Mouse (Mus musculus): Measurements from ENCODE around the gene Pde4d. TPM values are rescaled to one million over a fixed set of nuclear protein-coding genes. Genes with fewer than 3 reads are reported as not detected.

Gene Pde4d
- polyA plus RNA-seq, 1 experiment, result 33.8 TPM

DNA sequence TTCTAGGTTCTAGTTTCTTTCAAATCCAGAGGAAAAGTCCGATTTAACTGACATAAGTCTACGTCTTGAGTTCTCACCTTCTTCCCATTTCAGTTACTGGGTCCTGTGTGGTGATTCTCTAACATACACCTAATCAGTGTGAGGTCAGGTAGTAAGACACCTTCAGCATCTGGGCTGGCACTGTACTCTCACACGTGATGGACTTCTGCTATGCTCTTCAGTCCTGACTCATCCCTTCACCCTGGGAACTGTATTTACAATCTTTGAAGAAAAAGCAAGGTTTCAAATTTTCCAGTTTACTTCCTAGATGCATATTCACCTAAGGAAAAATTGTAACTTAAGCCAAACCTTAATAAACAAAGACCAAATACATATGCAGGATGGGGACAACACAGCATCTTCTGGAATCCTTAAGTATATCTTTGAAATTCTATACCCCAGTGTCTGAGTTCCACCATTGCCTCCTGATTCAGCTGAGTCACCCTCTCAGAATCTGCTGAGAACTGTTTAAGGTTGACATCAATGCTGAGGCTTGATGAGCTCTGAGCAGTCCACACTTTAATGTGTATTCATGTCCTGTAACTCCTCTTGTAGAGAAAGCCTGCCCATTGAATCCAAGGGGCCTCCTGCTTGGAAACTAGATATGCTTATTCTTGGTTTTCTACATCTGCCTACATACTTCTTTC, 301.6 kb downstream of the Pde4d start:
- H3K27me3 ChIP-seq (ENCODE audit: control insufficient read depth, insufficient read depth, low read length), result no peaks in the 10 kb centered on the region
- H3K27ac ChIP-seq (ENCODE audit: insufficient read depth, low read length), result no peak overlapping the region
- TF ChIP-seq POLR2A (IDR thresholded peaks at IDR 0.05; ENCODE audit: borderline replicate concordance, insufficient read depth, low read length) (no peak), CTCF (IDR thresholded peaks at IDR 0.05; ENCODE audit: borderline replicate concordance, insufficient read depth, low read depth, low read length) (no peak)
- no peak overlapping the region for H3K4me3 ChIP-seq (replicated peaks; ENCODE audit: insufficient read depth, low read depth, low read length)
- no peak for DNase-seq
- H3K4me1 ChIP-seq (ENCODE audit: control insufficient read depth, insufficient read depth, low read length), result no peaks in the 10 kb centered on the region
- 85% methylated on average over 3 of the region's 3 CpGs for WGBS

GRCm38 (mm10) chr13:108757477-108757876, 307.7 kb downstream of the Pde4d start:
- no peak for DNase-seq

GRCm38 (mm10) chr13:108758331-108758730, 308.6 kb downstream of the Pde4d start:
- H3K4me1 ChIP-seq (ENCODE audit: control insufficient read depth, insufficient read depth, low read length), result no peaks in the 10 kb centered on the region
- no peaks in the 10 kb centered on the region for H3K27me3 ChIP-seq (ENCODE audit: control insufficient read depth, insufficient read depth, low read length)

More at GRCm38 (mm10) chr13:108757477-108757876, 307.7 kb downstream of the Pde4d start:
- 78% methylated on average over 7 of the region's 7 CpGs for WGBS
- Histone ChIP-seq H3K27me3 (ENCODE audit: control insufficient read depth, insufficient read depth, low read length) (no peaks in the 10 kb centered on the region), H3K27ac (ENCODE audit: insufficient read depth, low read length) (no peak overlapping the region), H3K4me1 (ENCODE audit: control insufficient read depth, insufficient read depth, low read length) (no peaks in the 10 kb centered on the region), H3K4me3 (replicated peaks; ENCODE audit: insufficient read depth, low read depth, low read length) (no peak overlapping the region)
- no peak for TF ChIP-seq CTCF (IDR thresholded peaks at IDR 0.05; ENCODE audit: borderline replicate concordance, insufficient read depth, low read depth, low read length)
- TF ChIP-seq POLR2A (IDR thresholded peaks at IDR 0.05; ENCODE audit: borderline replicate concordance, insufficient read depth, low read length), result no peak

GRCm38 (mm10) chr13:108759140-108759539, 309.4 kb downstream of the Pde4d start:
- DNase-seq, result no peak
- H3K27ac ChIP-seq (ENCODE audit: insufficient read depth, low read length), result no peak overlapping the region
- WGBS, result 86% methylated on average over 4 of the region's 4 CpGs
- TF ChIP-seq CTCF (IDR thresholded peaks at IDR 0.05; ENCODE audit: borderline replicate concordance, insufficient read depth, low read depth, low read length) (no peak), POLR2A (IDR thresholded peaks at IDR 0.05; ENCODE audit: borderline replicate concordance, insufficient read depth, low read length) (no peak)
- H3K4me3 ChIP-seq (replicated peaks; ENCODE audit: insufficient read depth, low read depth, low read length), result no peak overlapping the region
- no peaks in the 10 kb centered on the region for H3K4me1 ChIP-seq (ENCODE audit: control insufficient read depth, insufficient read depth, low read length)
- no peaks in the 10 kb centered on the region for H3K27me3 ChIP-seq (ENCODE audit: control insufficient read depth, insufficient read depth, low read length)

More at GRCm38 (mm10) chr13:108758331-108758730, 308.6 kb downstream of the Pde4d start:
- no peak for DNase-seq
- WGBS, result 83% methylated on average over 4 of the region's 4 CpGs
- no peak overlapping the region for H3K27ac ChIP-seq (ENCODE audit: insufficient read depth, low read length)
- no peak overlapping the region for H3K4me3 ChIP-seq (replicated peaks; ENCODE audit: insufficient read depth, low read depth, low read length)
- no peak for TF ChIP-seq CTCF (IDR thresholded peaks at IDR 0.05; ENCODE audit: borderline replicate concordance, insufficient read depth, low read depth, low read length)
- no peak for TF ChIP-seq POLR2A (IDR thresholded peaks at IDR 0.05; ENCODE audit: borderline replicate concordance, insufficient read depth, low read length)

DNA sequence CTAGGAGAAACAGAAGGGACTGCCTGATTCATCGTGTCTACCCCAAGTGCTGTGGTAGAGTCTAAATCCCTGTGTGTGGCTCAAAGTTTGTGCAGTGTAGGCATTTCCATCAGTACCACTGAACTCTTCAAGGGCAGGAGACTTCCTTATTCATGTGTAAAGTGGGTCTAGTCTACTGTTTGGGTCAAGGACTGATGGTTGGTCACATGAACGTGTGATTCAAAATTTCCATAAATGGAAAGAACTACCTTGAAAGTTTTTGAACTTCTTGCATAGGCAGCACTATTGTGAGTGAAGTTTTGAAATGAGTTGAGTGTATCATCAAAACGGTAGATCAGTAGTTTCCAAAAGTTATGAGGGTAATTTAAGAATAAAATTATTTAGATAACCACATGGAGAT, 313.5 kb downstream of the Pde4d start:
- Histone ChIP-seq H3K4me1 (ENCODE audit: control insufficient read depth, insufficient read depth, low read length) (no peaks in the 10 kb centered on the region), H3K4me3 (replicated peaks; ENCODE audit: insufficient read depth, low read depth, low read length) (no peak overlapping the region), H3K27me3 (ENCODE audit: control insufficient read depth, insufficient read depth, low read length) (no peaks in the 10 kb centered on the region), H3K27ac (ENCODE audit: insufficient read depth, low read length) (no peak overlapping the region)
- WGBS, result 88% methylated on average over 3 of the region's 3 CpGs
- TF ChIP-seq CTCF (IDR thresholded peaks at IDR 0.05; ENCODE audit: borderline replicate concordance, insufficient read depth, low read depth, low read length) (no peak), POLR2A (IDR thresholded peaks at IDR 0.05; ENCODE audit: borderline replicate concordance, insufficient read depth, low read length) (no peak)
- no peak for DNase-seq

- H3K4me1 ChIP-seq (ENCODE audit: control insufficient read depth, insufficient read depth, low read length), result no peaks in the 10 kb centered on the region
- DNase-seq, result no peak
- no peaks in the 10 kb centered on the region for H3K27me3 ChIP-seq (ENCODE audit: control insufficient read depth, insufficient read depth, low read length)
- TF ChIP-seq POLR2A (IDR thresholded peaks at IDR 0.05; ENCODE audit: borderline replicate concordance, insufficient read depth, low read length) (no peak), CTCF (IDR thresholded peaks at IDR 0.05; ENCODE audit: borderline replicate concordance, insufficient read depth, low read depth, low read length) (no peak)
- WGBS, result 62% methylated on average over 11 of the region's 11 CpGs
- no peak overlapping the region for H3K27ac ChIP-seq (ENCODE audit: insufficient read depth, low read length)
- no peak overlapping the region for H3K4me3 ChIP-seq (replicated peaks; ENCODE audit: insufficient read depth, low read depth, low read length)
Measured at GRCm38 (mm10) chr13:108766020-108766727, 316.4 kb downstream of the Pde4d start.

GRCm38 (mm10) chr13:108769465-108770056, 319.8 kb downstream of the Pde4d start:
- no peak overlapping the region for H3K27ac ChIP-seq (ENCODE audit: insufficient read depth, low read length)
- 73% methylated on average over 3 of the region's 3 CpGs for WGBS
- DNase-seq, result no peak
- no peaks in the 10 kb centered on the region for H3K27me3 ChIP-seq (ENCODE audit: control insufficient read depth, insufficient read depth, low read length)
- H3K4me1 ChIP-seq (ENCODE audit: control insufficient read depth, insufficient read depth, low read length), result no peaks in the 10 kb centered on the region
- TF ChIP-seq CTCF (IDR thresholded peaks at IDR 0.05; ENCODE audit: borderline replicate concordance, insufficient read depth, low read depth, low read length) (no peak), POLR2A (IDR thresholded peaks at IDR 0.05; ENCODE audit: borderline replicate concordance, insufficient read depth, low read length) (no peak)
- H3K4me3 ChIP-seq (replicated peaks; ENCODE audit: insufficient read depth, low read depth, low read length), result no peak overlapping the region
